In genomic region chr6:7690456-7690855, GRCm38 (mm10) we compare ENCODE assay signal across 19 mouse cellular contexts. TPM values are rescaled to one million over a fixed set of nuclear protein-coding genes. Genes with fewer than 3 reads are reported as not detected.
DNase-seq lines count a peak whose midpoint lies in the region; ATAC-seq and TF ChIP-seq lines count a peak whose summit lies in the region.
"Had no signal": no experiment of that assay in that cellular context is flagged by ENCODE, and none has a peak within 500 bp of the region (broad histone marks: within the 10 kb centered on the region; RNA-seq: fewer than 3 reads in every experiment).

No protein-coding gene starts in this region.

- intact Hi-C loops in heart, adult 2 months (cut with DNase I), result no loop called here

- H3K9ac ChIP-seq in heart, adult 2 months (ENCODE audit: low read depth, low read length), result no peak overlapping the region
- peak overlapping the region; percentile 91 for H3K9ac ChIP-seq in liver, embryonic 12.5 days
- no peak overlapping the region for H3K9ac ChIP-seq in stomach, postnatal 0 days (ENCODE audit: low read length)
- H3K9ac ChIP-seq: hindbrain, embryonic 14.5 days; intestine, embryonic 15.5 days; kidney, embryonic 15.5 days had no signal

- TF ChIP-seq POLR2A in heart, adult 2 months (IDR thresholded peaks at IDR 0.05; ENCODE audit: insufficient read depth, low read depth, low read length), result no peak

- no peaks in the 10 kb centered on the region for H3K36me3 ChIP-seq in heart, adult 2 months (ENCODE audit: control insufficient read depth, insufficient read depth, low read length)
- H3K36me3 ChIP-seq in embryonic facial prominence, embryonic 10.5 days (replicated peaks), result no peaks in the 10 kb centered on the region
- peaks cover 41% of the 10 kb centered on the region for H3K36me3 ChIP-seq in liver, embryonic 12.5 days
- H3K36me3 ChIP-seq in stomach, postnatal 0 days (ENCODE audit: control insufficient read depth, insufficient read depth, low read length), result no peaks in the 10 kb centered on the region
- H3K36me3 ChIP-seq: heart, embryonic 10.5 days; intestine, embryonic 15.5 days; kidney, embryonic 15.5 days had no signal

- TF ChIP-seq CTCF in heart, adult 2 months (IDR thresholded peaks at IDR 0.05), result no peak
- no peak for TF ChIP-seq CTCF in stomach, postnatal 0 days (IDR thresholded peaks at IDR 0.05; ENCODE audit: low read depth)

- H3K79me2 ChIP-seq in heart, adult 2 months (replicated peaks; ENCODE audit: control insufficient read depth, insufficient read depth, low read length), result no peaks in the 10 kb centered on the region

- no peak for ATAC-seq in liver, embryonic 12.5 days
- ATAC-seq in stomach, postnatal 0 days (ENCODE audit: low FRiP score, low TSS enrichment), result no peak
- ATAC-seq: forebrain, embryonic 16.5 days; intestine, embryonic 15.5 days had no signal

- DNase-seq in heart, adult 11 months, result peak; percentile 59
- no peak for DNase-seq in heart, adult 2 months
- peak; percentile 53 for DNase-seq in embryonic facial prominence, embryonic 10.5 days (ENCODE audit: low spot score)
- DNase-seq in stomach, postnatal 0 days (ENCODE audit: low spot score), result no peak
- DNase-seq in thymus, postnatal 4 days, result no peak
- no peak for DNase-seq in lung, postnatal 10 days
- no peak for DNase-seq in yolk sac, embryonic 10.5 days (ENCODE audit: low spot score)
- DNase-seq: adrenal gland, postnatal 14 days; cerebellum, adult 2 months; lung, postnatal 4 days; right cerebral cortex, postnatal 25 days had no signal

- H3K4me3 ChIP-seq in heart, adult 2 months, result no peak overlapping the region
- H3K4me3 ChIP-seq in embryonic facial prominence, embryonic 10.5 days, result no peak overlapping the region
- peak overlapping the region; percentile 97 for H3K4me3 ChIP-seq in liver, embryonic 12.5 days
- no peak overlapping the region for H3K4me3 ChIP-seq in stomach, postnatal 0 days (ENCODE audit: low read depth, low read length)
- H3K4me3 ChIP-seq: heart, embryonic 10.5 days; intestine, embryonic 15.5 days; kidney, embryonic 15.5 days had no signal

- 74% methylated on average over 9 of the region's 9 CpGs for WGBS in heart, adult 2 months
- 77% methylated on average over 9 of the region's 9 CpGs for WGBS in embryonic facial prominence, embryonic 10.5 days
- 56% methylated on average over 9 of the region's 9 CpGs for WGBS in liver, embryonic 12.5 days (ENCODE audit: insufficient replicate concordance)
- 88% methylated on average over 9 of the region's 9 CpGs for WGBS in stomach, postnatal 0 days

- no peak overlapping the region for H3K27ac ChIP-seq in heart, adult 2 months
- H3K27ac ChIP-seq in embryonic facial prominence, embryonic 10.5 days (replicated peaks), result no peak overlapping the region
- no peak overlapping the region for H3K27ac ChIP-seq in liver, embryonic 12.5 days
- no peak overlapping the region for H3K27ac ChIP-seq in stomach, postnatal 0 days (replicated peaks)
- H3K27ac ChIP-seq: heart, embryonic 10.5 days; hindbrain, embryonic 14.5 days; intestine, embryonic 15.5 days; kidney, embryonic 15.5 days had no signal

- no peaks in the 10 kb centered on the region for H3K9me3 ChIP-seq in embryonic facial prominence, embryonic 10.5 days
- no peaks in the 10 kb centered on the region for H3K9me3 ChIP-seq in liver, embryonic 12.5 days (replicated peaks)
- no peaks in the 10 kb centered on the region for H3K9me3 ChIP-seq in stomach, postnatal 0 days (ENCODE audit: control insufficient read depth, low read length)
- H3K9me3 ChIP-seq: heart, embryonic 10.5 days; intestine, embryonic 15.5 days; kidney, embryonic 15.5 days had no signal

- no peaks in the 10 kb centered on the region for H3K27me3 ChIP-seq in heart, adult 2 months (ENCODE audit: control insufficient read depth, insufficient read depth, low read length)
- no peaks in the 10 kb centered on the region for H3K27me3 ChIP-seq in embryonic facial prominence, embryonic 10.5 days (replicated peaks; ENCODE audit: low read depth, poor library complexity, severe bottlenecking)
- H3K27me3 ChIP-seq in liver, embryonic 12.5 days (replicated peaks), result no peaks in the 10 kb centered on the region
- no peaks in the 10 kb centered on the region for H3K27me3 ChIP-seq in stomach, postnatal 0 days (ENCODE audit: control insufficient read depth, insufficient read depth, low read length)
- H3K27me3 ChIP-seq: CH12.LX; intestine, embryonic 15.5 days had no signal

- peak overlapping the region; percentile 85 for H3K4me2 ChIP-seq in liver, embryonic 12.5 days
- H3K4me2 ChIP-seq in stomach, postnatal 0 days (replicated peaks; ENCODE audit: low read depth), result peak overlapping the region; percentile 25; the same call in 1 of the 2 replicates
- H3K4me2 ChIP-seq: hindbrain, embryonic 14.5 days; intestine, embryonic 15.5 days; kidney, embryonic 15.5 days; midbrain, embryonic 11.5 days had no signal

- TF ChIP-seq EP300 in heart, adult 2 months (IDR thresholded peaks at IDR 0.05; ENCODE audit: insufficient read depth, low read depth, low read length), result no peak
- TF ChIP-seq EP300 in stomach, postnatal 0 days (optimal IDR thresholded peaks at IDR 0.05), result no peak

- H3K4me1 ChIP-seq in heart, adult 2 months (ENCODE audit: control insufficient read depth, insufficient read depth, low read length), result peaks cover 2% of the 10 kb centered on the region; the same call in 1 of the 2 replicates
- peaks cover 19% of the 10 kb centered on the region for H3K4me1 ChIP-seq in embryonic facial prominence, embryonic 10.5 days
- peaks cover 78% of the 10 kb centered on the region for H3K4me1 ChIP-seq in liver, embryonic 12.5 days
- H3K4me1 ChIP-seq in stomach, postnatal 0 days (replicated peaks; ENCODE audit: control insufficient read depth, insufficient read depth), result 0 out of 2 replicates have a peak, but pooled peaks cover 2% of the 10 kb centered on the region
- H3K4me1 ChIP-seq: heart, embryonic 10.5 days; intestine, embryonic 15.5 days had no signal

RNA-seq across cellular contexts. Expression of gene Asns, which starts 2.6 kb away (rescaled TPM):
- total RNA-seq in heart, adult 2 months (2021), result 1 to 10 TPM; 2.9 to 3.2 TPM
- 5.5 and 14.0 TPM in 2 replicates for polyA plus RNA-seq in heart, adult 2 months (2012; rRNA removed)
- 83.0 and 90.5 TPM in 2 replicates for polyA plus RNA-seq in embryonic facial prominence, embryonic 10.5 days (2016; fragmentation: Nextera tagmentation; extraction: Ambion mirVana)
- polyA plus RNA-seq in liver, embryonic 12.5 days (2016; fragmentation: Nextera tagmentation; extraction: Ambion mirVana), result 428 and 436 TPM in 2 replicates
- 132 and 133 TPM in 2 replicates for polyA plus RNA-seq in stomach, postnatal 0 days (2015; fragmentation: Nextera tagmentation; extraction: Ambion mirVana)
- total RNA-seq: CH12.LX had no signal

Comparison
In these comparisons a context has a peak if more than half of its experiments do, and no peak if none do; other contexts are left out.
1. DNase-seq: peak in heart, adult 11 months (single experiment) and embryonic facial prominence, embryonic 10.5 days (single experiment); none in heart, adult 2 months (0 of 2), stomach, postnatal 0 days (single experiment), thymus, postnatal 4 days (single experiment), lung, postnatal 10 days (single experiment) and yolk sac, embryonic 10.5 days (single experiment).